Mouse (Mus musculus) cerebellum, adult (tissue): Measurements from ENCODE around the gene Ascc1.
"Not testable (repeated sequence)": the region's sequence is repeated elsewhere in the genome, so short reads cannot be mapped to it uniquely, and the experiment has no call there.

Source experiments
- ATAC-seq: cut with Nextera tagmentation; 2 replicates; pipeline ENCODE4 v1.9.2; 2017; ENCODE audit warnings: mild to moderate bottlenecking, moderate library complexity, mixed read lengths; ENCODE audit not compliant: insufficient number of reproducible peaks, low FRiP score, low TSS enrichment

Ascc1 gene

DNA sequence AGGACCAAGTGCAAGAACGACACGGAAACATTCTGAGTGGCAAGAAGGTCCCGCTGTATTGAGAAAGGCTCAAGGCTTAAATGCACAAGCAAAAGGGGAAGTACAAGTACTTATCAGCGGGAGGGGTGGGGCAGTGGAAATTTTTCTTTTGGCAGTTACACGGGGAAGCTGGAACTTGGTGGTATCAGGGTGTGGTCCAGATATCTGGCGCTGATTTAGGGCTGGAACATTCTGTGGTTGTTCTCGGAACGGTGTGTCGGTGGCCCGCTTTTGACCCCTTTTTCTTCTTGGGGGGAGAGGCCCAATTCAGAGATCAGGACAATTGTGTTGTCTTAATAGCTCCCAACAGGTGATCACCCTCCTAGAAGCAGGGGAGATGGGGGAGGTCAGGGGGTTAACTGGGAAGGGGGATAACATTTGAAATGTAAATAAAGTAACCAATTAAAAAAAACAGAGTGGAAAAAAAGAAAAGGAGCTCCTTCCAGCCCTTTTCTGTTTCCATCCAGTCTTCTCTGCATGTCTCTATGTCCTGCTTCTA is 145.0 kb downstream of the Ascc1 start:
- not testable (repeated sequence) for ATAC-seq

DNA sequence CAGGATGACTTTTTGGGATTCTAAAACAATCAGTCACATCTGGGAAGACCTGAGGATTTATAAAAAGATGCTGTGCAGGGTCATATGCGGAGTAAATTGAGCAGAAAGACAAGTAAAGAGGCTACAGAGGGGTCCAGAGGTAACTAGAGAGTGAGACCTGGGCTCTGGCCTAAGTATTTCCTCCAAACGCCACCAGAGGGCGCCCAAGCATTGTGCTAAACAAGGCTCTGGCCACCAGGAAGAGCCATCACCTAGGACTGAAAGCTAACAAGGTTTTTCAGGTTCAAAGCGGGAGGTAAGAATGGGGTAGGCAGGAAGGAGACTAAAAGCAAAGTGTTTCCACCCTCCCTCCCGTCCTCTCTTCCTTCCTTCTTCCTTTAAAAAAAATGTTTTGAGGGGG is 145.5 kb downstream of the Ascc1 start:
- peak; percentile 56; the same call in 1 of the 2 replicates for ATAC-seq
